Mouse (Mus musculus) forebrain, postnatal 0 days (tissue): ENCODE data around the gene Plekha6. TPM values are rescaled to one million over a fixed set of nuclear protein-coding genes. Genes with fewer than 3 reads are reported as not detected.

ENCODE experiments used
- ATAC-seq: fragments of 200-750 bp; cut with Nextera tagmentation; 2 replicates; pipeline ENCODE4 v1.8.0; 2017; ENCODE audit warnings: mild to moderate bottlenecking, moderate library complexity
- DNase-seq: peaks from one replicate; pipeline ENCODE4 v3.0.0-alpha.2; 2015
- H3K27ac ChIP-seq: fragments of 300-500 bp; sonication (generic); 2 replicates; pipeline ENCODE4 v1.5.1; 2014; ENCODE audit warnings: low read depth, mild to moderate bottlenecking, antibody characterized with exemption, low read length, moderate library complexity, mixed read lengths
- H3K27me3 ChIP-seq: fragments of 300-500 bp; sonication (generic); 2 replicates; pipeline ENCODE4 v1.6.1; 2014; ENCODE audit warnings: mild to moderate bottlenecking, low read length, mixed read lengths; ENCODE audit not compliant: insufficient read depth
- H3K36me3 ChIP-seq: fragments of 300-500 bp; sonication (generic); 2 replicates; pipeline ENCODE4 v1.6.1; 2014; ENCODE audit warnings: mild to moderate bottlenecking, moderate library complexity; ENCODE audit not compliant: insufficient read depth
- H3K4me1 ChIP-seq: fragments of 300-500 bp; sonication (generic); 2 replicates; pipeline ENCODE4 v1.6.1; 2014; ENCODE audit warnings: antibody characterized with exemption; ENCODE audit not compliant: insufficient read depth
- H3K4me2 ChIP-seq: fragments of 300-500 bp; sonication (generic); 2 replicates; pipeline ENCODE4 v1.6.1; 2014; ENCODE audit warnings: low read depth, mild to moderate bottlenecking, moderate library complexity
- H3K4me3 ChIP-seq: fragments of 300-500 bp; sonication (generic); 2 replicates; pipeline ENCODE4 v1.5.1; 2014; ENCODE audit warnings: low read depth, low read length, mixed read lengths
- H3K9ac ChIP-seq: fragments of 300-500 bp; sonication (generic); 2 replicates; pipeline ENCODE4 v1.6.1; 2014; ENCODE audit warnings: mild to moderate bottlenecking
- H3K9me3 ChIP-seq: fragments of 300-500 bp; sonication (generic); 2 replicates; pipeline ENCODE4 v1.6.1; 2016; ENCODE audit warnings: low read length
- CTCF ChIP-seq: sonication (generic); IDR thresholded peaks from 2 replicates; pipeline ENCODE4 v1.5.1; 2016; ENCODE audit warnings: antibody characterized with exemption, control low read depth, low read depth
- WGBS: fragments of 180-500 bp; shearing (Covaris S2); extraction: QIAGEN DNeasy Blood & Tissue Kit; methylation state at CpG from one replicate; pipeline ENCODE4 v1.1.7; 2014; 5-methylcytosine and 5-hydroxymethylcytosine counted together
- polyA plus RNA-seq: library from polyadenylated mRNA; unstranded; fragments of >200 nt; fragmentation: Nextera tagmentation; extraction: Ambion mirVana; gene quantifications from 2 replicates; pipeline ENCODE4 v1.2.1, GENCODE M21; 2015
- total RNA-seq: library from RNA; depleted of rRNA; stranded (reverse); fragments of >200 nt; gene quantifications from 2 replicates; pipeline ENCODE4 v1.2.3, GENCODE M21; 2014

Gene Plekha6
- total and polyA plus RNA-seq, 2 experiments from 2014 or later = 5.7 to 28.6 TPM

GRCm38 (mm10) chr1:133161559-133161958 lies 2.5 kb upstream of the Plekha6 start:
- Histone ChIP-seq H3K9ac (no peak overlapping the region), H3K36me3 (no peaks in the 10 kb centered on the region), H3K27ac (no peak overlapping the region), H3K4me1 (peaks cover 10% of the 10 kb centered on the region), H3K9me3 (no peaks in the 10 kb centered on the region), H3K4me2 (no peak overlapping the region), H3K27me3 (peaks cover 25% of the 10 kb centered on the region), H3K4me3 (no peak overlapping the region)
- 68% methylated on average over 4 of the region's 4 CpGs for WGBS
- DNase-seq (no peak), ATAC-seq (no peak)
- TF ChIP-seq CTCF = no peak

DNA sequence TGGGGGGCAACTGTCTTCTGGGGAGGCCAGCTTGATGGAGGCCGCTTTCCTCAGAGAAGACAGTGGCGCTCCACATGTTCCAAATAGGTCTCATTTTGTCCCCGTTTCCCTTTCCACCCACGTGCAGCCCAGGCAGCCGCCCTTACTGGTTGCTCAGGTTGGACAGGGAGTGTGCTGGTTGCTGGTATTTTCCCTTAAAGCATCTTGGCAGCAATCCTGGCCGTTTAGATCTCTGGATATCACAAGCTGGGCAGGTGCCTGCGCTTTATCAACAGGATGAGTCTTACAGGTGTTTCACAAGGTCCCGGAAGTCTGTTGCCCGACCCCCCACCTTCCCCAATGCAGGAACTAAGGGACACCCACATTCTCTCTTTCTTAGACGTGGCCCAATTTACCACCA lies 2.0 kb upstream of the Plekha6 start:
- ATAC-seq (no peak), DNase-seq (no peak)
- Histone ChIP-seq H3K9ac (no peak overlapping the region), H3K9me3 (no peaks in the 10 kb centered on the region), H3K36me3 (no peaks in the 10 kb centered on the region), H3K4me1 (peaks cover 10% of the 10 kb centered on the region), H3K27me3 (peaks cover 25% of the 10 kb centered on the region), H3K27ac (no peak overlapping the region), H3K4me2 (no peak overlapping the region), H3K4me3 (no peak overlapping the region)
- WGBS = 74% methylated on average over 10 of the region's 10 CpGs
- TF ChIP-seq CTCF = no peak

DNA sequence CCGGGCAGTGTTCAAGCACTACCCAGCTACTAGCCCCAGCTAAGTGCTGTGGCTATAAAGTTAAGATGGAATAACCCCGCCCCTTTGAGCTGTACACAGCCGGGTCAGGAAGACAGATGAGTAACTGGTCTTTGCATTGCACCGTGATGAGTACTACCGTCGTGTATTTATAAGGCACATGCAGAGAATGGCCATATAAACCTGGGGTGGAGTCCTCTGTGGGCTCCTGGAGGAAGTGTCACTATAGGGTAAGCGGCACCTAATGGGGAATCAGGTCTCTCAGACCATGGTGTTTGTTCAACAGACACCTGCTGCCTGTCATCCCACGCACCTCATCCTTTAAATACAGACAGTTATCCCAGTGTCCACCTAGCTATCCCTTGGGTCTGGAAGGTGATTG lies 1.0 kb upstream of the Plekha6 start:
- ATAC-seq (no peak), DNase-seq (no peak)
- H3K4me1 ChIP-seq = peaks cover 10% of the 10 kb centered on the region
- no peak overlapping the region for H3K27ac ChIP-seq
- H3K9ac ChIP-seq = no peak overlapping the region
- H3K9me3 ChIP-seq = no peaks in the 10 kb centered on the region
- no peak overlapping the region for H3K4me2 ChIP-seq
- H3K4me3 ChIP-seq = no peak overlapping the region; the same call in 1 of the 2 replicates
- 60% methylated on average over 8 of the region's 8 CpGs for WGBS
- H3K36me3 ChIP-seq = no peaks in the 10 kb centered on the region
- H3K27me3 ChIP-seq = peaks cover 25% of the 10 kb centered on the region
- no peak for TF ChIP-seq CTCF

- peaks cover 25% of the 10 kb centered on the region for H3K27me3 ChIP-seq
- 7% methylated on average over 10 of the region's 10 CpGs for WGBS
Observed at GRCm38 (mm10) chr1:133164591-133165011, 591 bp downstream of the Plekha6 start.

GRCm38 (mm10) chr1:133165111-133165510 lies 1.1 kb downstream of the Plekha6 start:
- no peaks in the 10 kb centered on the region for H3K9me3 ChIP-seq
- no peaks in the 10 kb centered on the region for H3K36me3 ChIP-seq
- no peak overlapping the region for H3K9ac ChIP-seq
- no peak overlapping the region for H3K4me3 ChIP-seq
- H3K27ac ChIP-seq = no peak overlapping the region
- no peak for TF ChIP-seq CTCF
- no peaks in the 10 kb centered on the region for H3K4me1 ChIP-seq
- no peak overlapping the region for H3K4me2 ChIP-seq
- ATAC-seq (no peak), DNase-seq (no peak)
- peaks cover 25% of the 10 kb centered on the region for H3K27me3 ChIP-seq
- 40% methylated on average over 11 of the region's 11 CpGs for WGBS

More at GRCm38 (mm10) chr1:133164591-133165011, 591 bp downstream of the Plekha6 start:
- Histone ChIP-seq H3K9ac (no peak overlapping the region), H3K4me2 (peak overlapping the region; percentile 98), H3K4me1 (no peaks in the 10 kb centered on the region), H3K4me3 (peak overlapping the region; percentile 49), H3K27ac (no peak overlapping the region), H3K9me3 (no peaks in the 10 kb centered on the region), H3K36me3 (no peaks in the 10 kb centered on the region)
- no peak for TF ChIP-seq CTCF
- ATAC-seq (no peak), DNase-seq (no peak)

GRCm38 (mm10) chr1:133168318-133169060 lies 4.5 kb downstream of the Plekha6 start:
- Histone ChIP-seq H3K36me3 (no peaks in the 10 kb centered on the region), H3K27ac (no peak overlapping the region), H3K9me3 (no peaks in the 10 kb centered on the region), H3K4me2 (no peak overlapping the region), H3K9ac (no peak overlapping the region), H3K4me1 (no peaks in the 10 kb centered on the region), H3K4me3 (no peak overlapping the region), H3K27me3 (peaks cover 13% of the 10 kb centered on the region)
- 49% methylated on average over 19 of the region's 19 CpGs for WGBS
- no peak for DNase-seq
- no peak for ATAC-seq
- TF ChIP-seq CTCF = no peak

DNA sequence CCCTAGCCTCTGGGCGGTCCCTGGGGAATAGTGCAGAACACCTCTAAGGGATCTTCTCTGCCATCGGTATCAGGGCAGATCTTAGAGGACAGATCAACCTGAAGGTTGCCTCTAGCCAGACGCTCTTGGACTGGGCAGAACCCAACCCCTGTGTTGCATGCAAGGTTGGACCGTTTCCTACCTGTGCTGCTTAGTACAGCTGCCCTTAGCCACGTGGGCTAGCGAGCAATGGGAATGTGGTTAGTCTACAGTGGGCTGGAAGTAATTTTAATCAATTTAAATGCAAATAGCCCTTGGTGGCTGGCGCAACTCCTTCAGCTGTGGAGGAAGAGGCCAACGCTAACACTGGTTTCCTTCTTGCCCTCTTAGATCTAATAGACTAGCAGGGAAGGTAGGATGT lies 6.2 kb downstream of the Plekha6 start:
- Histone ChIP-seq H3K27ac (no peak overlapping the region), H3K4me2 (no peak overlapping the region), H3K36me3 (no peaks in the 10 kb centered on the region), H3K9ac (no peak overlapping the region), H3K27me3 (no peaks in the 10 kb centered on the region; the same call in 1 of the 2 replicates), H3K4me3 (no peak overlapping the region), H3K4me1 (no peaks in the 10 kb centered on the region), H3K9me3 (no peaks in the 10 kb centered on the region)
- no peak for TF ChIP-seq CTCF
- WGBS = 57% methylated on average over 8 of the region's 8 CpGs
- no peak for DNase-seq
- no peak for ATAC-seq
